Mouse (Mus musculus): ENCODE measurements at regions not wholly inside any gene's neighbourhood (a gene's known extent, or its start where the extent isn't known, plus 50 kb on each side); places are given as distances from the start of the nearest gene placed in this dataset.

DNA sequence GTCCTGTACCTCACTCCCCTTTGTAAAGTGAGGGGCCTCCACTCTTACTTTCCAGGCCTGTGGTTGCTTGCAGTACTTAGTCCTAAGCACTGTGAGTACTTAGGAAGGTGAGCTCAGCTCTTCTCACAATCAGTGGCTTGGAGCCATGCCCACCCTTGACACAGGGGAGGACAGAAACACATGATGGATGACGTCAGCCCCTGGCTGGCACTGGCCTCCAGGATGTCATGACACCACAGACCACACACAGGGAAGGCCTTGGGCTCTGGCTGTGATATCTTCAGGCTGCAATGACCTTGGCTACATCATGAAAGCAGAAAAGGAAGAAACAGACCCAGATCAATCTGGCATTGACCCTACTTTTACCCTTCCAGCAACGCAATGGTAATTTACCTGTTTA is 113.0 kb upstream of the Zmiz1 start:
- DNase-seq: peak; percentile 46
- intact Hi-C loops (cut with DNase I): no loop called here
- no peak for TF ChIP-seq CTCF (IDR thresholded peaks at IDR 0.05)
- H3K4me3 ChIP-seq: no peak overlapping the region
- H3K27ac ChIP-seq: no peak overlapping the region

DNA sequence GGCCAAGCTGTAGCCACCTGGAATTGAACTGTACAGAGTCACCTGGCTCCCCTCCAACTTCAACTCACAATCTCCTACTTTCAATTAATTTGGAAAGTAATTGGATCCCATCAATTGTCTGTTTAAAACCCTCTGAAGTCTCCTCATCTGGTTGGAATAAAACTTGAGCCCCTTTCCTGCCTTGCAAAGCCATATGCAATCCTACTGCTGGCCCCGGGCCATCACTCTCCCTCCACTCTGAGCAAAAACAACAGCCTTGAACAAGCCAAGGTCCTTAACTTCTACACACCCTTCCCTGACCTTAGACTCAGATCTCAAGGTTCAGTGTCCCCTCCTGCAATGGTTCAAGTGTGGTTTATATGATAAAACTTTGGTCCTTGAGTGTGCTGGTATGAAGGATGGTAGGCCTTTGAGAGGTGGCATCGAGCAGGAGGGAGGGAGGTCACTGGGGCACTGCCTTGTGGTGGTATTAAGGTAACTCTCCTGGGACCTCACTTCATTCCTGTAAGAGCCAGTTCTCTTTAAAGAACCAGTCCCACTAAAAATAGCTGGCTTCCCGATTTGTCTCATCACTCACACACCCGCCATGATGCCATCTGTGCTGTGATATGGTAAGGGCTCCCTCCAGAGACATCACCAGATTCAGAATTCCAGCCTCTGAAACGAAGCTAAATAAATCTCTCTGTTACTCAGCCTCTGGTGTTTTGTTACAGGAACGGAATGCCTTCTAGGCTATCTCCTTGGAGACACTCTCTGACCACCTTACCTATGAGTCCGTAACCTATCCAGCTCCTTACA is 112.0 kb upstream of the Zmiz1 start:
- intact Hi-C loops (cut with DNase I): no loop called here
- no peak for TF ChIP-seq CTCF (IDR thresholded peaks at IDR 0.05)
- H3K4me3 ChIP-seq: no peak overlapping the region
- no peak for DNase-seq
- H3K27ac ChIP-seq: peak overlapping the region; percentile 43; the same call in 1 of the 2 replicates

DNA sequence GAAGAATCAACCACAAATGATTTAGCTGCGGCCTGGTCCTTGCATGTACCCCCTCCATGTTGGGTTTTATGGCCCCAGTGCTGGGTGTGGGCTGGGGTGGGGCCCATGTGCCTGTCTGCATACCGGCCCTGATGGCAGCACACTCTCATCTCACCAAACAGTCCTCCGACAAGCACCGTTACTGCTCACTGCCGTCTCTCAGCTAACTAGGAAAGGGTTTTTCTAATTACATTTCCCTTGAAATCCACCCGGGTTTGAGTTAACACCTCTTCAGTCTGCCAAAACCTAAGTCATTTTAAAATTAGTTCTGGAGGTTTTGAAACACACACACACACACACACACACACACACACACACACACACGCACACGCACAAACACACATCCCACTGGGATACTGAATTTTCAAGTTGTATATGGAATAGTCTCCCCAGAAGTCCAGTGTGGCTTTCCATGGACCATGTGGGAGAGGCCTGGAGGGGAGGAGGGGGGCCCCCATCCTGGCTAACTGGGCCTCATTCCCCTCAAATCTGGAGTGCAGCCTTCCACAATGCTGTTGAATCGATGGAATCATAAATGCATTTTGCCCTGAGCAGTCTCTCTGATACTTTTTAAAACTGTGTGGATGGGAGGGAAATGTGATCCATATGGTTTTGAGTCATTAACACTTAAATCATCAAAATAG is 108.6 kb upstream of the Zmiz1 start:
- intact Hi-C loops (cut with DNase I): loop anchor here (5.0 kb wide), 1 partner anchor 43 kb away; no protein-coding TSS in a partner anchor
- no peak for TF ChIP-seq CTCF (IDR thresholded peaks at IDR 0.05)
- Histone ChIP-seq H3K27ac (no peak overlapping the region), H3K4me3 (no peak overlapping the region)
- DNase-seq: no peak

DNA sequence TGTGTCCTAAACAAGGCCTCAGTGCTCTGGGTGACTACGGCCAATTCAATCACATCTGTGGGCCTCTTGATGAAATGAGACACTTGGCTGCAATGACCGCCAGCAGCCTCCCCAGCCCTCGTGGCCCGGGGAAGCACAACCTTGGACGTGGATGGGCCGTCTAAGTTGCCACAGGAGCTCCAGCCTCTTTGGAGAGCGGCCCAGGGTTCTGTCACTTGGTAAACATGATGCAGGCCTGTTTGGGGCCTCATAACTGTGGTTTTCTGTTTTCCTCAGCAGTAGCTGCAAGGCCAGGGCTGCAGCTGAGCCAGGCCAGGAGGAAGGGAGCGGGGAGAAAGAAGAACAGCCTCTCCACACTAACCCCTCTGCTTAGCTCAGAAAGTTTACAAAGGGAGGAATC is 105.2 kb upstream of the Zmiz1 start:
- no peak for TF ChIP-seq CTCF (IDR thresholded peaks at IDR 0.05)
- Histone ChIP-seq H3K4me3 (no peak overlapping the region), H3K27ac (peak overlapping the region; percentile 66)
- DNase-seq: peak; percentile 91
- intact Hi-C loops (cut with DNase I): loop anchor here (5.0 kb wide), 1 partner anchor 47 kb away; no protein-coding TSS in a partner anchor

GRCm38 (mm10) chr14:25354288-25354850 is 104.6 kb upstream of the Zmiz1 start:
- H3K27ac ChIP-seq: peak overlapping the region; percentile 66

DNA sequence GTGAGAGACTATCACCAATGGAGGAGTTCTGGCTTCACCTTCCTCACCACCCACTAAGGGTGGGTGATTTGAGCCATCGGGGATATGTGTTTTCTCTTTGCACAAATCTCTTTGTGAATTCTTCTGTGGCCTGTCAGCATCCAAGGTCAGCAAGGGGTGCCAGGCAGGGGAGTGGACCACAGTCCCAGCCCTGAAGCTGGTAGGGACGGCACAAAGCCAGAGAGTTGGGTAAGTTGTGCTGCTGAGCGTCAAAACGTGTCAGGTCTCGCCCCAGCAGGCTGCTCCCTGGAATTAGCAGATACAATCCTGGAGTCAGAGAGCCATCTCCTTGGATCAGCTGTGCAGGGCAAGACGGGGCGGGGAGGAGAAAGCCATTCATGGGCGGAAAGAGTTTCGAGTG is 101.2 kb upstream of the Zmiz1 start:
- Histone ChIP-seq H3K27ac (peak overlapping the region; percentile 6; the same call in 1 of the 2 replicates), H3K4me3 (no peak overlapping the region)
- DNase-seq: peak; percentile 37
- no peak for TF ChIP-seq CTCF (IDR thresholded peaks at IDR 0.05)
- intact Hi-C loops (cut with DNase I): no loop called here

More at GRCm38 (mm10) chr14:25354288-25354850, 104.6 kb upstream of the Zmiz1 start:
- H3K4me3 ChIP-seq: no peak overlapping the region
- no peak for TF ChIP-seq CTCF (IDR thresholded peaks at IDR 0.05)
- DNase-seq: peak; percentile 43
- intact Hi-C loops (cut with DNase I): loop anchor here (5.0 kb wide), 1 partner anchor 47 kb away; no protein-coding TSS in a partner anchor

- peak overlapping the region; percentile 57 for H3K27ac ChIP-seq
- H3K4me3 ChIP-seq: no peak overlapping the region
- no peak for TF ChIP-seq CTCF (IDR thresholded peaks at IDR 0.05)
- DNase-seq: peak; percentile 81
- intact Hi-C loops (cut with DNase I): no loop called here
Observed at GRCm38 (mm10) chr14:25359824-25360294, 99.1 kb upstream of the Zmiz1 start.

- DNase-seq: no peak
- intact Hi-C loops (cut with DNase I): no loop called here
- Histone ChIP-seq H3K27ac (peak overlapping the region; percentile 57; the same call in 1 of the 2 replicates), H3K4me3 (no peak overlapping the region)
- no peak for TF ChIP-seq CTCF (IDR thresholded peaks at IDR 0.05)
Observed at GRCm38 (mm10) chr14:25360726-25361125, 98.3 kb upstream of the Zmiz1 start.

DNA sequence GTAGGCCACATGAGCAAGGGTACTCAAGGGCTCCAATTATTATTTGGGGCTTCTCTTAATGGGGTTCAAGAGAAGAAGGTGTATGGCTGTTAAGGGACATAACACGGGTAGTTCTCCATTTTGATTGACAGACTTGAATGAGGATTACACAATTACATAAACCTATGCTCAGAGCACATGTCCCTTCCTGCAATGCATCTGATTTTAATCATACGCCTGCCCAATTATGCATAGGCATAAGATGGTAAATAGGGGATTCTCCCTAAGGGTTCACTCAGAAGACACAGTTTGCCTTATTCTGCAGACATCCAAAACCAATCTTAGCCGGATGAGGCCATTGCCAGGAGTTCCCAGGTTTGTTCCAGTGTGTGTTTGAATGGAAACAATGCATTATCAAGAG is 97.9 kb upstream of the Zmiz1 start:
- no peak overlapping the region for H3K27ac ChIP-seq
- intact Hi-C loops (cut with DNase I): no loop called here
- H3K4me3 ChIP-seq: no peak overlapping the region
- no peak for DNase-seq
- no peak for TF ChIP-seq CTCF (IDR thresholded peaks at IDR 0.05)

GRCm38 (mm10) chr14:25362771-25363170 is 96.2 kb upstream of the Zmiz1 start:
- DNase-seq: no peak
- intact Hi-C loops (cut with DNase I): no loop called here
- H3K4me3 ChIP-seq: no peak overlapping the region
- H3K27ac ChIP-seq: no peak overlapping the region
- TF ChIP-seq CTCF (IDR thresholded peaks at IDR 0.05): no peak

DNA sequence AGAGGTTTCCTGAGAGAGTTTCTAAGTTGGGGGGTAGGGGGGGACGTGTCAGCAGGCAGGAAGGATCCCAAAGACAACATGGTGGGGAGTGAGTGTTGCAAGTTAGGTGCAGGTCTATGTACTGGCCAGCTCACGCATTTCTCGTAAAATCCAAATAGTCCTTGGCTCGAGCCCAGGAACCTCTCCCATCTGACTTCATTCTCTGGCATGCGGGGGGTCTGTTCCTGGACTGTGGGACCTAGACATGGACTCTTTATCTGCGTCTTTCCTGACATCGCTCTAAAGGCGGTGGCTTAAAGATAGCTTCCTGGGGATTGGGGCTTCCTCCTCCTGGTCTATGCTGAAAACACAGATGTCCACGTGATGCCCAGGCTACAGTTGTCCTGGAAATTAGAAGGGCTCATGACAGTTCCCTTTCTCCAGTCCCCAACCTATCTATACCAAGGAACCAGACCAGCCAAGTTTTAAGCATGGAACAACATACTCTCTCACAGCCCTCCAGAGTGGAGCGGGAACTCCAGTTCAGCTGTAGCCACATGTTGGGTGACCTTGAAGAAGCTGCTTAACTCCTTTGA is 93.7 kb upstream of the Zmiz1 start:
- intact Hi-C loops (cut with DNase I): no loop called here
- Histone ChIP-seq H3K4me3 (no peak overlapping the region), H3K27ac (no peak overlapping the region)
- TF ChIP-seq CTCF (IDR thresholded peaks at IDR 0.05): no peak
- DNase-seq: peak; percentile 39

DNA sequence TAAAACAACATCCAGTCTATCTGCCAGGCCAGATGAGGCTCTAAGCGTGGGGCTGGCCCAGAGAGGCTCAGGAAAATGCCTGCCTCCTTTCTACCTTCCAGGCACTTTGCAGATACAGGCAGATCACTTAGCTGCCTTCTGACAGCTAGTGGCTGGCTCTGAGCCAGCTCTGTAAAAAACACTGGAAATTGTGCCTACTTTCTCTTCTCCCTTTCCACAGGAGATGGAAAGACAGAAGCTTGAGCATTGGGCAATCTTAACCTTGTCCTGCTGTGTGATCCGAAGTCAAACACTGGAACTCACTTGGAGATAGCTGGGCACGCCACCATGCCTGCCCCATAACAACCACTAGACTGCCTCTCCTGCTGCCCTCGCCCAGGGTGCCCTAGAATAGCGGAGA is 93.0 kb upstream of the Zmiz1 start:
- H3K4me3 ChIP-seq: no peak overlapping the region
- TF ChIP-seq CTCF (IDR thresholded peaks at IDR 0.05): no peak
- no peak overlapping the region for H3K27ac ChIP-seq
- intact Hi-C loops (cut with DNase I): no loop called here
- no peak for DNase-seq
